Mouse (Mus musculus) T-cell, adult 2 months (primary cell): Measurements from ENCODE around the gene Mrpl39.

Experiments used
- DNase-seq: peaks from one replicate; pipeline ENCODE4 v3.0.0; 2022; ENCODE audit warnings: low spot score

Gene Mrpl39

DNA sequence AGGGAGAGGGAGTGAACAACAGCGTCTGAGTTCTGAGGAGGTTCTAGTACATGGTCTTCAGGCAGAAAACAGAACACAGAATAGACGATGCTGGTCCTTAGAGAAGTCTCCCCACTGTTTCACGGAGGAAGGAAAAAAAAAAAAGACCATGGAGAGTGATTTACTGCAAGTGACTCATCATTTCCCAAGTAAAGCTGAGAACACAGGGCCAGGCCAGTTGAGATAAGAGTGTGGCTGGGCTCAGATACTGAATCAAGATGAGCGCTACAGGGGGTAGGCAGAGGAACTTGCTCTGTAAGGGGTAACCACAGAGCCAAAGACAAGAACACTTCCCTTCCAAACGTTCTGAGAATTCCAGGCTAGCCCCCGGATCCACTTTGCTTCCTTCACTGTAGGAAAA is 36.8 kb downstream of the Mrpl39 start:
- no peak for DNase-seq

- no peak for DNase-seq
These were observed 39.4 kb downstream of the Mrpl39 start for GRCm38 (mm10) chr16:84696178-84696577.

GRCm38 (mm10) chr16:84681991-84682390 is 53.6 kb downstream of the Mrpl39 start:
- DNase-seq = no peak

- no peak for DNase-seq
These were observed 54.8 kb downstream of the Mrpl39 start for GRCm38 (mm10) chr16:84680760-84681159.

GRCm38 (mm10) chr16:84677292-84677691 is 58.2 kb downstream of the Mrpl39 start:
- DNase-seq = no peak
